Mouse (Mus musculus): ENCODE measurements at regions not wholly inside any gene's neighbourhood (a gene's known extent, or its start where the extent isn't known, plus 50 kb on each side); places are given as distances from the start of the nearest gene placed in this dataset.
"Not testable (repeated sequence)": the region's sequence is repeated elsewhere in the genome, so short reads cannot be mapped to it uniquely, and the experiment has no call there.

DNA sequence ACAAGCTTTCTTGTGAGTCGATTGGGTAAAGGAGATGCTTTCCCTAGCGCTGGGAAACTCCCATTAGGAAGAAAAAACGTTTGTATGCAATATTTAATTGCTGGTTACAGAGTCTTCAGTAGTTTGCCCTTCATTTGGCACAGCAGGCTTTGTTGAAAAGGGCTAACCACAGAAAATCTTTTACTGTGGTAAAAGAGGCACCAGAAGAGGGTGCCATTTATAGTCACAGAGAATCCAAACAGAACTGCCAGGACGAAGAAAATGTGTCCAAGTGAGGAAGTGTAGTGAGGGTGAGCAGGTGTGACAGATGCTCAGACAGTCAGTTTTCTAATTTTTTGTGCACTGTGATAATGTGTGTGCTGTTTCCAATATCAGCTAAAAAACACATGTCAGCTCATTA, 744.4 kb downstream of the Kcna4 start:
- ATAC-seq (ENCODE audit: low FRiP score): no peak
- Histone ChIP-seq H3K27me3 (replicated peaks) (no peaks in the 10 kb centered on the region), H3K27ac (replicated peaks) (no peak overlapping the region), H3K9ac (replicated peaks) (no peak overlapping the region), H3K4me1 (peaks cover 5% of the 10 kb centered on the region; the same call in 1 of the 2 replicates), H3K4me3 (replicated peaks) (no peak overlapping the region), H3K36me3 (no peaks in the 10 kb centered on the region), H3K4me2 (no peak overlapping the region), H3K9me3 (replicated peaks) (no peaks in the 10 kb centered on the region)
- WGBS: 38% methylated on average over 4 of the region's 4 CpGs

DNA sequence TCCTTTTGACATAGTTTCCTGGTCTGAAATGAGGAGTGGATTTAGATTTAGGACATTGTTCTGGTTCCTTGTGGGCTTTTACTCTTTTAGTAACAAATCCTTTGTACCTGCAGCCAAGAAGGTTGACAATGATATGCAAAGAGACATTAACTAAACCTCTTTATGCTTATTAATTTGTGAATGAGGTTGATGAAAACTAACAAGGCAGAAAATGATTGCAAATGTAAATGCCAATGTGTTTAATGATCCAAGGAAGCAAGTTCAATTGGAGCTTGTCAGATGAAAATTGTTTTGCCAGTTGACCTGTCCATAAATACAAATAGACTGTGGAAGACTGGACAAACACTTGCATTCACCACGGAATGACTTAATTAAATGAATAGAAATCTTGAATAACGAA, 751.6 kb downstream of the Kcna4 start:
- no peaks in the 10 kb centered on the region for H3K36me3 ChIP-seq
- no peaks in the 10 kb centered on the region for H3K9me3 ChIP-seq (replicated peaks)
- no peaks in the 10 kb centered on the region for H3K27me3 ChIP-seq (replicated peaks)
- no peak overlapping the region for H3K4me3 ChIP-seq (replicated peaks)
- no peak overlapping the region for H3K27ac ChIP-seq (replicated peaks)
- WGBS: 67% methylated on average over 2 of the region's 2 CpGs
- no peak for ATAC-seq (ENCODE audit: low FRiP score)
- no peak overlapping the region for H3K9ac ChIP-seq (replicated peaks)
- H3K4me1 ChIP-seq: no peaks in the 10 kb centered on the region
- H3K4me2 ChIP-seq: no peak overlapping the region

DNA sequence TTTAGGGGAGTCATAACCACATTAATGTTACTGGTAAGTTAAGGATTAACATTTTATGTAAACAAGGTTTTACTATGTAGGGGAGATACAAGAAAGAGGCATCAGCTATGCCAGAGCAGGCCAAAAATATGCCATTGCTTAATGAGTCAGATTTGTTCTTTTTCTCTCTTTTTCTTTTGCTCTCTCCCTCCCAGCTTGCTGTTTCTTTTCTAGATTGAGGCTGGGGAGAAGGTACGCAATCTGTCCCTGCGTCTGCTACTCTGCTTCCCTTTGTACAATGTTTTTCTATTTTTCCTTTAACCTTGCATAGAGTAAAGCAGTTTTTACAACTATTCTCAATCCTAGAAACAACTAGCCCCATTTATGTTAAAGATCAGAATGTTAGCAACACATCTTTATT, 754.4 kb downstream of the Kcna4 start:
- no peaks in the 10 kb centered on the region for H3K36me3 ChIP-seq
- H3K4me1 ChIP-seq: no peaks in the 10 kb centered on the region
- ATAC-seq (ENCODE audit: low FRiP score): no peak

DNA sequence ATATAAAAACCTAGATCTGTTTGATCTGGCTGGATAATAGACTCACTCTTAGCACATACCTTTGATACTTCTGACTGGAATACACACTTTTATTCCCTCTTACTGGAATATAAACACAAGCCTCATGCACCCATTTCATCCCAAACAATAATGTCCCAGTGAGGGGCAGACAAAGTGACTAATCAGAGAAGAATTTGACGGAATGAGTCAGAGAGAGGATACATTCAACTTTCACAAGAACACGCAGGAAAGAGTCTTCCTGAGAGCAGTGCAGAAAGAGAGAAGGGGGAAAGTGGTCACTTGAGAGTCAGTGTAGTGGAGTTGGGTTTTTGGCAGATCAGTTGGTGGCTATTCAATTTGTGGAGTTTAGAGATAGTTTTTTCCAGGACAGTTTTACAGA, 755.6 kb downstream of the Kcna4 start:
- H3K27me3 ChIP-seq (replicated peaks): no peaks in the 10 kb centered on the region

More for the DNA sequence above, 754.4 kb downstream of the Kcna4 start:
- WGBS: 97% methylated on average over 2 of the region's 2 CpGs
- Histone ChIP-seq H3K9me3 (replicated peaks) (no peaks in the 10 kb centered on the region), H3K27ac (replicated peaks) (no peak overlapping the region), H3K4me2 (no peak overlapping the region), H3K27me3 (replicated peaks) (no peaks in the 10 kb centered on the region), H3K9ac (replicated peaks) (no peak overlapping the region), H3K4me3 (replicated peaks) (no peak overlapping the region)

DNA sequence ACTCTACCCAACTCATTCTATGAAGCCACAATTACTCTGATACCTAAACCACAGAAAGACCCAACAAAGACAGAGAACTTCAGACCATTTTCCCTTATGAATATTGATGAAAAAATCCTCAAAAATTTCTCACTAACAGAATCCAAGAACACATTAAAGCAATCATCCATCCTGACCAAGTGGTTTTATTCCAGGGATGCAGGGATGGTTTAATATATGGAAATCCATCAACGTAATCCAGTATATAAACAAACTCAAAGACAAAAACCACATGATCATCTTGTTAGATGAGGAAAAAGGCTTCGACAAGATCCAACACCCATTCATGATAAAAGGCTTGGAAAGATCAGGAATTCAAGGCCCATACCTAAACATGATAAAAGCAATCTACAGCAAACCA, 772.3 kb downstream of the Kcna4 start:
- not testable (repeated sequence) for H3K4me3 ChIP-seq (replicated peaks); H3K27ac ChIP-seq (replicated peaks); H3K4me2 ChIP-seq; H3K27me3 ChIP-seq (replicated peaks); H3K9me3 ChIP-seq (replicated peaks); H3K36me3 ChIP-seq; H3K9ac ChIP-seq (replicated peaks); H3K4me1 ChIP-seq; ATAC-seq (ENCODE audit: low FRiP score)
- WGBS: 96% methylated on average over 2 of the region's 2 CpGs

More for the DNA sequence above, 755.6 kb downstream of the Kcna4 start:
- whole genome bisulfite sequencing: 86% methylated on average over 2 of the region's 2 CpGs
- H3K4me1 ChIP-seq: no peaks in the 10 kb centered on the region
- H3K36me3 ChIP-seq: no peaks in the 10 kb centered on the region
- no peak overlapping the region for H3K4me2 ChIP-seq
- ATAC-seq (ENCODE audit: low FRiP score): no peak
- no peak overlapping the region for H3K4me3 ChIP-seq (replicated peaks)
- no peaks in the 10 kb centered on the region for H3K9me3 ChIP-seq (replicated peaks)
- H3K27ac ChIP-seq (replicated peaks): no peak overlapping the region
- H3K9ac ChIP-seq (replicated peaks): no peak overlapping the region

DNA sequence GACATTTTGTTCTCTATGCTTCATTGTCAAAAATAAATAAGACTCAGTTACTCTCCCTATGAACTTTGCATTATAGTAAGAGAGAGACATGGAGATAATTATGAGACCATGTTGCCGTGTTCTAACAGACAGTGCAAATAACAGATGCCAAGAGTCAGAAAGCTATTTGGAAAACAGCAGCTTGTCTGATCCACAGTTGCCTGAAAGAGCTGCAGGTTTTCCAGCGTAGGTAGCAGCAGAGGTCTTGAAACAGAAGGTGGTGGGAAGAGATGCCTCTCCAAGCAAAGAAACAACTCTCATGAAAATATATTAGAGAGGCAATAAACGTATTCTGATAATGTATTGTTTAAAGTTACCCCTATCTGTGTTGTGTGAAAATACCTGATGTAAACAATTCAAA, 793.5 kb downstream of the Kcna4 start:
- ATAC-seq (ENCODE audit: low FRiP score): no peak
- H3K27ac ChIP-seq (replicated peaks): no peak overlapping the region
- no peak overlapping the region for H3K9ac ChIP-seq (replicated peaks)
- H3K27me3 ChIP-seq (replicated peaks): no peaks in the 10 kb centered on the region
- no peak overlapping the region for H3K4me3 ChIP-seq (replicated peaks)
- H3K9me3 ChIP-seq (replicated peaks): no peaks in the 10 kb centered on the region
- WGBS: 82% methylated on average over 3 of the region's 3 CpGs
- H3K36me3 ChIP-seq: no peaks in the 10 kb centered on the region
- no peak overlapping the region for H3K4me2 ChIP-seq
- H3K4me1 ChIP-seq: no peaks in the 10 kb centered on the region

DNA sequence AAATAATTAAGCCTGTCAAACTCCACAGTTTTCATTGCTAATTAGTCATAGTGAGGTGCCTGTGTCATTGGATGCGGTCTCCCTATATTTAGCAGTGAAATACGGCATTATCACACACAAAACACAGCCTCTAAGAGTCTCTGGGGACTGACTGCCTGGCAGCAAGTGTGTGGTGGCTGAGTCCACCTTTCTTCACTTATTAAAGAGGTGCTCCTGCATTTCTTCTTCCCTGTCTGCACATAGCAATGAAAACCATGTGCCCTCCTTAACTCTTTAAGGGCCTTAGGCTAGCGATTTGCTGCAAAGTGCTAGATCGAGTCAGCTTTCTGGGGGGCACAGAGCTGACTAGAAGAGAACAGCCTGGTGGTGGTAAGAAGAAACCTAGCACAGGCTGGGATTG, 799.8 kb downstream of the Kcna4 start:
- WGBS: 75% methylated on average over 4 of the region's 4 CpGs
- Histone ChIP-seq H3K36me3 (no peaks in the 10 kb centered on the region), H3K9me3 (replicated peaks) (no peaks in the 10 kb centered on the region), H3K4me1 (no peaks in the 10 kb centered on the region), H3K4me3 (replicated peaks) (no peak overlapping the region), H3K27ac (replicated peaks) (no peak overlapping the region), H3K9ac (replicated peaks) (no peak overlapping the region), H3K4me2 (no peak overlapping the region), H3K27me3 (replicated peaks) (no peaks in the 10 kb centered on the region)
- ATAC-seq (ENCODE audit: low FRiP score): no peak

DNA sequence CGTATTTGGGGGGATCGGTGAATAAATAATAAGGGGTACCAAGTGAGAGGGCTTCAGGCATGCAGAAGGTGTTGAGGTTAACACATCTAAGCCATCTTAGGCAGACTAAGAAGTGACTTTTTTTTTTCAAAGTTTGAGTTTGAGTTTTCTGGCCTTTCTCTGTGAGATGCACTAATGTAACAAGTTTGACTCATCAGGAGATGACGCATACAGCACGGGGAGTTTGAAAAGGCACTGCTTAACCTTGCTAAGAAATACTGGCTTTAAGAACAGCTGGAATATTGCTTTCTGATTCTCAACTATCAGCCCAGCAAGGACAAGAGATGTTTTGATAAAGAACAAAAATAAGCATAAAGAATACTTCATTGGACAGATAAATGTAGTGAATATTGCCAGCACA, 806.6 kb downstream of the Kcna4 start:
- no peaks in the 10 kb centered on the region for H3K4me1 ChIP-seq
- H3K9ac ChIP-seq (replicated peaks): no peak overlapping the region
- 91% methylated on average over 4 of the region's 4 CpGs for WGBS
- H3K27ac ChIP-seq (replicated peaks): no peak overlapping the region
- H3K4me2 ChIP-seq: no peak overlapping the region
- H3K4me3 ChIP-seq (replicated peaks): no peak overlapping the region
- H3K9me3 ChIP-seq (replicated peaks): no peaks in the 10 kb centered on the region
- H3K36me3 ChIP-seq: no peaks in the 10 kb centered on the region
- H3K27me3 ChIP-seq (replicated peaks): no peaks in the 10 kb centered on the region
- ATAC-seq (ENCODE audit: low FRiP score): no peak

DNA sequence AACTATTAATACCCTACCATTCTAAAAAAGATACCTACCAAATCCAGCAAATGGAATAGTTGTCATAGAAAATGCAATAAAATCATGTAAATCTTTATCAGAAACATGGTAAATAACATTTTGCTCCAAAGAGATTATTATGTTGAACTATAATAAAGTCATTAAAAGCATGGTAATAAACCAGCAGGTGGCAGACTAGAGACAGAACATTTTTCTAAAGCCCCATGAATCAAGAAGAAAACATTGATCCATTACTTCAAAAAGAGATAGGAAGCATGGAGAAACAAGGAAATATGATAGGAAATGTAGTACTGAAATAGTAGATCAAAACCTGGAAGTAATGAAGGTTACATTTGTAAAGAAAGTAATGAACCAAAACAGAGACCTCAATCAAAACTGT, 819.7 kb downstream of the Kcna4 start:
- Histone ChIP-seq H3K4me1 (no peaks in the 10 kb centered on the region), H3K9me3 (replicated peaks) (no peaks in the 10 kb centered on the region), H3K9ac (replicated peaks) (no peak overlapping the region), H3K27ac (replicated peaks) (no peak overlapping the region), H3K36me3 (no peaks in the 10 kb centered on the region), H3K27me3 (replicated peaks) (no peaks in the 10 kb centered on the region), H3K4me3 (replicated peaks) (no peak overlapping the region), H3K4me2 (no peak overlapping the region)
- ATAC-seq (ENCODE audit: low FRiP score): no peak

DNA sequence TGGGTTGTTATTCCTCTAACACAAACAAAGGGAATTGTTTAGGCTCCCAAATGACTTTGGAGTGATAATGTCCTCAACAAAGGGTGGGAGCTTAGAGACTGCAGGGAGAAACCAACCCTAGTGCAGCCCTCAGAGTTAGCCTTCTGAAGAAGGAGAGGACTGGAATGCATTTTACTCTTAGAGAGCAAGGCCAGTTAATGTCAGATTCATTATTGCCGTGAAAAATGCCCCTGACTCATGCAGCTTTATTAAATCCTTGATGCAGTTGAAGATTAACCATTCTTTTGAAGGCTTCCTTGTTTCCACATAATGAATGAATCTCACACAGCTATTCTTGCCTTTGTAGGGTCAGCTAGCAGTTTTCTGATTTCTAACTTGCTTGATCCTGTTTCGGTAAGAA, 855.3 kb downstream of the Kcna4 start:
- Histone ChIP-seq H3K4me2 (no peak overlapping the region), H3K4me3 (replicated peaks) (no peak overlapping the region), H3K9me3 (replicated peaks) (no peaks in the 10 kb centered on the region), H3K36me3 (no peaks in the 10 kb centered on the region), H3K4me1 (no peaks in the 10 kb centered on the region), H3K27me3 (replicated peaks) (no peaks in the 10 kb centered on the region), H3K9ac (replicated peaks) (no peak overlapping the region), H3K27ac (replicated peaks) (no peak overlapping the region)
- 35% methylated on average over 2 of the region's 2 CpGs for WGBS
- ATAC-seq (ENCODE audit: low FRiP score): no peak

DNA sequence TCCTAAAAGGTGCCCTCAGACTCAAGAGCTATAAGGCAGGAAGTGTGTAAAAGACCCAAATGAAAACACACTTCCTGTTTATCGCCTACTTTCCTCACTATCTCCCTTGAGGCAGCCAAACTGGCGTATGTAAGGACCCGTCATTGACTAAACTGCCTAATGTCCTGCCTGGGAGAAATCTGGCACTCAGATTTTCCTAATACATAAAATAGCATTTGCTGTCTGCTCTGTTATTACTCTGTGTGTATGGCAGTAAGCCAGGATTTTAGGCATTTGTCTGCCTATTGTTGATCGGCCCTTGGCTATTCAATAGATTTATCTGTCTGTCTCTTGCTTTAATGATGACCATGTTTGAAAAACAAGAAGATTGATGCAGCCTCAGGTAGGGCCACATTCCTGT, 857.8 kb downstream of the Kcna4 start:
- no peak overlapping the region for H3K4me2 ChIP-seq
- no peak overlapping the region for H3K27ac ChIP-seq (replicated peaks)
- 49% methylated on average over 4 of the region's 4 CpGs for WGBS
- ATAC-seq (ENCODE audit: low FRiP score): no peak
- no peaks in the 10 kb centered on the region for H3K27me3 ChIP-seq (replicated peaks)
- H3K9ac ChIP-seq (replicated peaks): no peak overlapping the region
- H3K36me3 ChIP-seq: no peaks in the 10 kb centered on the region
- no peaks in the 10 kb centered on the region for H3K4me1 ChIP-seq
- no peaks in the 10 kb centered on the region for H3K9me3 ChIP-seq (replicated peaks)
- H3K4me3 ChIP-seq (replicated peaks): no peak overlapping the region

DNA sequence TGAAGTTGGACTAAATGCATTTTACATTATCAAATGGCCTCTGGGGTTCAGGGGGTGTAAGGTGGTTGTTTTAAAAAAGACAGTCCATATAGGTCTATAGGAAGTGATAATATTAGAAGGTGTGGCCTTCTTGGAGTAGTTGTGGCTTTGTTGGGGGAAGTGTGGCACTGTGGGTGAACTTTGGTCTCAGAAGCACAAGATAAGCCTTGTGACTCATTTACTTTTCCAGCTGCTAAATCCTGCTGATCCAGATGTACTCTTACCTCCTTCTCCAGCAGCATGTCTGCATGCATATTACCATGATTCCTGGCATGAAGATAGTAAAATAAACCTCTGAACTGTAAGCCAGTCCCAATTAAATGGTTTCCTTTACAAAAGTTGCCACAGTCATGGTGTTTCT, 865.8 kb downstream of the Kcna4 start:
- Histone ChIP-seq H3K4me1 (no peaks in the 10 kb centered on the region), H3K27me3 (replicated peaks) (no peaks in the 10 kb centered on the region), H3K4me2 (no peak overlapping the region), H3K9me3 (replicated peaks) (no peaks in the 10 kb centered on the region), H3K27ac (replicated peaks) (no peak overlapping the region), H3K36me3 (no peaks in the 10 kb centered on the region), H3K4me3 (replicated peaks) (no peak overlapping the region), H3K9ac (replicated peaks) (no peak overlapping the region)
- ATAC-seq (ENCODE audit: low FRiP score): no peak

DNA sequence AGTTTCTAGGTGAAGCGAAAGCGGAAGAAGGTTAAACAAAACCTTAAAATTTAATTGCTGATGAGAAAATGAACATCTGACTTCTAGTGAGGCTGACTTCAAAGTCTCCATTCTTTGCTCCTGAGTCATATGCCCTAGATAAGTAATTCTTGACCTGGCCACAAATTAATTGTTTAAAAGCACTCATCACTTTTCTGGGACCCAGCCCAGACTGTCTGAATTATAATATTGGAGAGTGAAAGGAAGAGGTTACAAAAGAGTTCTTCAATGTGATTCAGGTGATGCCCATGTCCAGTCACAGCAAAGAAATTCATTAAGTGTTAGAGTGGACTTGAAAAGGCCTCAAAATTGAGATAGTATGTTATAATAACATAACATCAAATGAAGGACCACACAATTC, 867.3 kb downstream of the Kcna4 start:
- Histone ChIP-seq H3K4me1 (no peaks in the 10 kb centered on the region), H3K4me3 (replicated peaks) (no peak overlapping the region), H3K9me3 (replicated peaks) (no peaks in the 10 kb centered on the region), H3K27ac (replicated peaks) (no peak overlapping the region), H3K27me3 (replicated peaks) (no peaks in the 10 kb centered on the region), H3K9ac (replicated peaks) (no peak overlapping the region), H3K4me2 (no peak overlapping the region), H3K36me3 (no peaks in the 10 kb centered on the region)
- 98% methylated on average over 2 of the region's 2 CpGs for WGBS
- no peak for ATAC-seq (ENCODE audit: low FRiP score)

Measured in neural tube, embryonic 15.5 days (tissue).